Mouse (Mus musculus): Measurements from ENCODE around the gene Dis3l.

Gene Dis3l

GRCm38 (mm10) chr9:64259906-64260305 is 81.2 kb downstream of the Dis3l start:
- no peak for DNase-seq (ENCODE audit: low spot score in 2 of 2)

Data from right cerebral cortex, adult 2 months (tissue).